Mouse (Mus musculus) neural tube, embryonic 15.5 days (tissue): ENCODE results near the gene Tmeff2. TPM values are rescaled to one million over a fixed set of nuclear protein-coding genes. Genes with fewer than 3 reads are reported as not detected.

Experiments
- ATAC-seq: fragments of 200-750 bp; cut with Nextera tagmentation; 2 replicates; pipeline ENCODE4 v1.8.0; 2017; ENCODE audit warnings: mild to moderate bottlenecking, moderate TSS enrichment, moderate library complexity; ENCODE audit not compliant: low FRiP score
- H3K27ac ChIP-seq: fragments of 300-500 bp; sonication (generic); replicated peaks from 2 replicates; pipeline ENCODE4 v1.5.1; 2015; ENCODE audit warnings: mild to moderate bottlenecking, inconsistent platforms
- H3K27me3 ChIP-seq: fragments of 300-500 bp; sonication (generic); replicated peaks from 2 replicates; pipeline ENCODE4 v1.6.1; 2015; ENCODE audit warnings: inconsistent platforms
- H3K36me3 ChIP-seq: fragments of 300-500 bp; sonication (generic); 2 replicates; pipeline ENCODE4 v1.6.1; 2015; ENCODE audit warnings: inconsistent platforms
- H3K4me1 ChIP-seq: fragments of 300-500 bp; sonication (generic); 2 replicates; pipeline ENCODE4 v1.6.1; 2015; ENCODE audit warnings: inconsistent platforms
- H3K4me2 ChIP-seq: fragments of 300-500 bp; sonication (generic); 2 replicates; pipeline ENCODE4 v1.6.1; 2015; ENCODE audit warnings: inconsistent platforms, mild to moderate bottlenecking, moderate library complexity
- H3K4me3 ChIP-seq: fragments of 300-500 bp; sonication (generic); replicated peaks from 2 replicates; pipeline ENCODE4 v1.5.1; 2015; ENCODE audit warnings: mild to moderate bottlenecking, inconsistent platforms
- H3K9ac ChIP-seq: fragments of 300-500 bp; sonication (generic); replicated peaks from 2 replicates; pipeline ENCODE4 v1.6.1; 2015; ENCODE audit warnings: mild to moderate bottlenecking, inconsistent platforms
- H3K9me3 ChIP-seq: fragments of 300-500 bp; sonication (generic); replicated peaks from 2 replicates; pipeline ENCODE4 v1.6.1; 2016; ENCODE audit warnings: inconsistent platforms
- WGBS: fragments of 180-500 bp; shearing (Covaris S2); methylation state at CpG from one replicate; pipeline ENCODE4 v1.1.7; 2015; ENCODE audit warnings: mixed read lengths; 5-methylcytosine and 5-hydroxymethylcytosine counted together
- polyA plus RNA-seq: library from polyadenylated mRNA; unstranded; fragments of >200 nt; fragmentation: Nextera tagmentation; extraction: Ambion mirVana; gene quantifications from 2 replicates; pipeline ENCODE4 v1.2.1, GENCODE M21; 2015

Tmeff2 gene
- polyA plus RNA-seq, 1 experiment from 2014 or later: 95.3 TPM

- peak; percentile 58 for ATAC-seq
- no peak overlapping the region for H3K4me2 ChIP-seq
- no peaks in the 10 kb centered on the region for H3K36me3 ChIP-seq
Observed at GRCm38 (mm10) chr1:51075785-51076771, 175.6 kb downstream of the Tmeff2 start.

DNA sequence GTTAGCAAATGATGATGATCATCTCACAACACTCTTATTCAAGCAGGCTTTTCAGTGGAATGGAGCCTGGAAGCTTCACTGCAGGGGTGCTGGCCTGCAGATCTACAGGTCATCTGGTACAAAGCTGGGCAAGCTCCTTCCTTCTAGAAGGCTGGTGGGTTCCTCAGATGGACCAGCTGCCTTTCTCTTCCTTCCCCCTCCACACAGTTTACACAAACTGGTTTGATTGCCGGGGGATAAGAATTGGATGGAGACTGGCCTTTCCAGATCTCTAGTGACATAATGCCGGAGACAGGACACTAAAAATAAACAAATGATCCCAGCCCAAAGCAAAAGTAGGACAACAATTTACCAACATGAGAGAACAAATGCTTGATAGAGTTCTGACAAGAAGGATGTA lies 188.5 kb downstream of the Tmeff2 start:
- no peak for ATAC-seq
- H3K9me3 ChIP-seq: no peaks in the 10 kb centered on the region
- no peaks in the 10 kb centered on the region for H3K27me3 ChIP-seq
- no peak overlapping the region for H3K4me3 ChIP-seq
- WGBS: 85% methylated on average over 2 of the region's 2 CpGs
- H3K4me1 ChIP-seq: 0 out of 2 replicates have a peak, but pooled peaks cover 4% of the 10 kb centered on the region
- H3K36me3 ChIP-seq: no peaks in the 10 kb centered on the region
- H3K9ac ChIP-seq: no peak overlapping the region
- H3K27ac ChIP-seq: no peak overlapping the region
- no peak overlapping the region for H3K4me2 ChIP-seq

More at GRCm38 (mm10) chr1:51075785-51076771, 175.6 kb downstream of the Tmeff2 start:
- H3K4me3 ChIP-seq: no peak overlapping the region
- H3K27ac ChIP-seq: peak overlapping the region; percentile 28; the same call in 1 of the 2 replicates
- H3K27me3 ChIP-seq: no peaks in the 10 kb centered on the region
- no peaks in the 10 kb centered on the region for H3K9me3 ChIP-seq
- peaks cover 12% of the 10 kb centered on the region for H3K4me1 ChIP-seq
- H3K9ac ChIP-seq: no peak overlapping the region
- WGBS: 33% methylated on average over 15 of the region's 15 CpGs

DNA sequence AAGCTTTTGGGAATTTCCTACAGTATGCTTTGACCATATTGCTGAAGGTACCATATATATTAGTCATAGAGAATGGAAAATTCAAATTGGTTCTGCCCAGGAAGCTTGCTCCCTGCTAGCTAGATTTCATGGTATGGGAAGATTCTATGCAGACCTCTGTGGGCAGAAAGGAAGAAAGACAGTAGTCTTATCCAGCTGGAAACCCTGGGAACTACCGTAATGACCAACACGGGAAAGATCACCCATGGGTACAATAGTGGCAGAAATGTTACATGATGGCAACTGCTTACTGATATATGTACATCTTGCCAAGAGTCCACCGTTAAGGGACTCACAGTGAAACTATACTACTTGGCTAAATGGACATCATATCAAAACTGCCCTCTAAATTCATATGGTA lies 189.4 kb downstream of the Tmeff2 start:
- ATAC-seq: no peak
- Histone ChIP-seq H3K36me3 (no peaks in the 10 kb centered on the region), H3K27me3 (no peaks in the 10 kb centered on the region), H3K9ac (no peak overlapping the region), H3K4me2 (no peak overlapping the region), H3K9me3 (no peaks in the 10 kb centered on the region), H3K4me1 (0 out of 2 replicates have a peak, but pooled peaks cover 4% of the 10 kb centered on the region), H3K4me3 (no peak overlapping the region), H3K27ac (no peak overlapping the region)
- WGBS: 20% methylated on average over 3 of the region's 3 CpGs

- H3K36me3 ChIP-seq: no peaks in the 10 kb centered on the region
- ATAC-seq: peak; percentile 50; the same call in 1 of the 2 replicates
- no peak overlapping the region for H3K4me2 ChIP-seq
- no peaks in the 10 kb centered on the region for H3K9me3 ChIP-seq
- no peaks in the 10 kb centered on the region for H3K27me3 ChIP-seq
- 10% methylated on average over 4 of the region's 4 CpGs for WGBS
- H3K4me3 ChIP-seq: no peak overlapping the region
- no peak overlapping the region for H3K27ac ChIP-seq
- 0 out of 2 replicates have a peak, but pooled peaks cover 4% of the 10 kb centered on the region for H3K4me1 ChIP-seq
- H3K9ac ChIP-seq: no peak overlapping the region
Observed at GRCm38 (mm10) chr1:51090212-51090761, 189.8 kb downstream of the Tmeff2 start.

- peaks cover 14% of the 10 kb centered on the region for H3K4me1 ChIP-seq
- H3K9ac ChIP-seq: no peak overlapping the region
- H3K27ac ChIP-seq: no peak overlapping the region
- H3K4me2 ChIP-seq: no peak overlapping the region
- WGBS: 76% methylated on average over 2 of the region's 2 CpGs
- H3K36me3 ChIP-seq: no peaks in the 10 kb centered on the region
- no peak for ATAC-seq
- H3K9me3 ChIP-seq: no peaks in the 10 kb centered on the region
- H3K27me3 ChIP-seq: no peaks in the 10 kb centered on the region
- no peak overlapping the region for H3K4me3 ChIP-seq
Observed at GRCm38 (mm10) chr1:51094713-51095112, 194.3 kb downstream of the Tmeff2 start.

DNA sequence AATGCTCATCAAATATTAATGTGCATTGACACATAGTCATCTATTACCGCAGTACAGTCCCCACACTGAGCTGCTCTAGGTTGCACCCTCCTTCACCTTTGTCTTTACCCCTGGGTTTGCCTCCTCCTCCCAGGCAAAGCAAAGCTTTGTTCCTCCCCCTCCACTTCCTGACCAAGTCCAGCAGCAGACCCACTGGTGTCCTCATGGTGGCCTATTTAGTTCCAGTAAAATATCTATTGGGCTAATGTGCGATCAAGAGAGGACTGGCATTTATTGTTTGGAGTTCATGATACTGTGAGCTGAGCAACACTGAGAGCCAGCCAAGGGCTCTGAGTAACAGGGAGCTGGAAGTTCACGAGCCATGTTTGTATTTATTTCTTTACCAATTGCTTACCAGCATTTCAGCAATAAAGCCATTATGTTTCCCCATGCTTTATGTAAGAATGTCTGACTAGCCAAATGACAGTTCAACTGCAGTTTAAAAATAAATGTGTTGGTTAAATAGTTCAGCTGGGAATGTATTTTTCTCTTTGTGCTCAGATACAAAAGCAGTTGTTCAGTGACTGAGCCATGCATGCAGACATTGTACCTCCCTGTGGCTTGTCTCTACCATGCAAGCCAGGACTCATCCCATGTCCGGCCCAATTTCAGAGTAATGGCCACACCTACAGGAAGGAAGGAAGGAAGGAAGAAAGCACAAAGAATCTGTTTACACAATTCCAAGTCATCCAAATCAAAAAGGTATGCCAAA lies 196.6 kb downstream of the Tmeff2 start:
- ATAC-seq: peak; percentile 61
- Histone ChIP-seq H3K9me3 (no peaks in the 10 kb centered on the region), H3K27me3 (no peaks in the 10 kb centered on the region), H3K9ac (no peak overlapping the region), H3K4me1 (peaks cover 10% of the 10 kb centered on the region), H3K4me3 (no peak overlapping the region), H3K27ac (peak overlapping the region; percentile 56), H3K36me3 (no peaks in the 10 kb centered on the region), H3K4me2 (no peak overlapping the region)
- 38% methylated on average over 4 of the region's 4 CpGs for WGBS

DNA sequence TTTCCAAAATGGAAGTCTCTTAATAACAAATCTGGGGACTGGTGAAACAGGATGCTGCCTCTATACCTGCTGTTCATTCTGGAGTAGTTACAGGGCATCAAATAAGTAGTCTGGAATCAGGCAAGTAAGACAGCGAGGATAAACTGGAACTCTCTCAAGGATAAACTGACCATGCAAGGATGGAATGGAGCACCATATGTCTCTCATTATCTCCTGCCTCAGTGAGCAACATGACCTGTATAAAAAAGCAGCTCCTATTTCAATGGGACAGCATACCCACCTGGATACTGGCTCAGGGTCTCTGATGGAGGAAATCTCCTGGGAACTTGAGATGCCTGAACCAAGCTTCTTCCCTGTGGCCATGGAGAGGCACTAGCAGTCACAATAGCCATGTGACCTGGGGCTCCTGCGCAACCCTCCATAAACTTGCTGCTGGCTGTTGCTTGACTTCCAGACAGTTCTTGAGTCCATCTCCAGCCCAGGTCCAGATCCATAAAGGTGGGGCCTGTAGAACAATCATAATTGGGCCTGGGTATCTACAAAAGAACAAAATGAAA lies 200.7 kb downstream of the Tmeff2 start:
- ATAC-seq: no peak
- Histone ChIP-seq H3K9ac (no peak overlapping the region), H3K9me3 (no peaks in the 10 kb centered on the region), H3K4me2 (no peak overlapping the region), H3K27ac (no peak overlapping the region), H3K27me3 (no peaks in the 10 kb centered on the region), H3K36me3 (no peaks in the 10 kb centered on the region), H3K4me1 (peaks cover 10% of the 10 kb centered on the region), H3K4me3 (no peak overlapping the region)
- 93% methylated on average over 2 of the region's 2 CpGs for WGBS

DNA sequence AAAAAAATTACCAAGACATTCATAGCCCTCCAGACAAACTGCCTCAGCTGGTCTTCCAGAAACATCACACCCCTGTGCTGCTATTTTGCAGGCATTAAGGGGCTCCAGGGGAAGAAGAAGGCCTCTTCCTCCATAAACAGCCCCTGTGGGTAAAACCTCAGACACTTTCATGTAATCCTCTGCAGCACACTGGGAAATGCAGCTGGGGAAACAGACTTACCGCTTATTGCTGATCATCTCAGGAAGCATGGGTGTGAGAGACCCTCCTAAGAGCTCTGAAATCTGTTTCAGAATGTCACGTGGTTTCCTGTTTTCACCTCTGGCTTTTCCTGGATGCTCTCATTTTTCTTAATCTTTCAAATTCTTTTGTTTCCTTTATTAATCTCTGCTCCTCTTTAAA lies 204.3 kb downstream of the Tmeff2 start:
- Histone ChIP-seq H3K9me3 (no peaks in the 10 kb centered on the region), H3K9ac (no peak overlapping the region), H3K4me2 (no peak overlapping the region), H3K36me3 (no peaks in the 10 kb centered on the region), H3K27ac (0 out of 2 replicates have a peak overlapping the region, but pooled peaks have one; percentile 14), H3K4me3 (no peak overlapping the region), H3K27me3 (no peaks in the 10 kb centered on the region), H3K4me1 (peaks cover 2% of the 10 kb centered on the region; the same call in 1 of the 2 replicates)
- ATAC-seq: no peak
- 54% methylated on average over 2 of the region's 2 CpGs for WGBS

GRCm38 (mm10) chr1:51106401-51106920 lies 206.0 kb downstream of the Tmeff2 start:
- no peak for ATAC-seq
- H3K9me3 ChIP-seq: no peaks in the 10 kb centered on the region
- H3K27ac ChIP-seq: no peak overlapping the region
- no peak overlapping the region for H3K4me3 ChIP-seq
- H3K4me2 ChIP-seq: no peak overlapping the region
- no peaks in the 10 kb centered on the region for H3K36me3 ChIP-seq
- WGBS: 68% methylated on average over 4 of the region's 4 CpGs
- no peaks in the 10 kb centered on the region for H3K27me3 ChIP-seq
- H3K9ac ChIP-seq: no peak overlapping the region
- peaks cover 2% of the 10 kb centered on the region; the same call in 1 of the 2 replicates for H3K4me1 ChIP-seq

DNA sequence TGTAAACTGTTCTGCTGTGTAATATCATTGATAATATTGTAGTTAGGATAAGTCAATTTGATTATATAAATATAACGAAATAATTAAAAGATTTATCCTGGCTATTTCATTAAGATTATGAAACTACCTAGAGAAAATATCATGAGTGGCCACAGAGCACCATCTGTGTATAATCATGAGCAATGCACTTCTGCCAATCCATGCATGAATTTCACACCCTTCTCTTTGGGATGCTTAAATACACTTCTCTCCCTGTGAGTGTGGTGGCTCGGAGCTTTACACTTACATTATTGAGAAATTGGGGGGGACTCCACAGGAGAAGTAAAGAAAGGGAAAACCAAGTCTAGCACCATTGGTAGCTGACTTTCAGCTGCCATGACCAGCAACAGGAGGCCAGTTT lies 206.9 kb downstream of the Tmeff2 start:
- Histone ChIP-seq H3K4me1 (peaks cover 2% of the 10 kb centered on the region; the same call in 1 of the 2 replicates), H3K4me3 (no peak overlapping the region), H3K4me2 (no peak overlapping the region), H3K9me3 (no peaks in the 10 kb centered on the region), H3K36me3 (no peaks in the 10 kb centered on the region), H3K27ac (no peak overlapping the region), H3K27me3 (no peaks in the 10 kb centered on the region), H3K9ac (no peak overlapping the region)
- 70% methylated on average over 2 of the region's 2 CpGs for WGBS
- no peak for ATAC-seq

GRCm38 (mm10) chr1:51114721-51115120 lies 214.3 kb downstream of the Tmeff2 start:
- H3K4me3 ChIP-seq: no peak overlapping the region
- 60% methylated on average over 5 of the region's 5 CpGs for WGBS
- H3K27ac ChIP-seq: no peak overlapping the region
- no peak overlapping the region for H3K4me2 ChIP-seq
- H3K9ac ChIP-seq: no peak overlapping the region
- no peaks in the 10 kb centered on the region for H3K9me3 ChIP-seq
- H3K27me3 ChIP-seq: no peaks in the 10 kb centered on the region
- no peak for ATAC-seq
- no peaks in the 10 kb centered on the region; the same call in 1 of the 2 replicates for H3K36me3 ChIP-seq
- no peaks in the 10 kb centered on the region for H3K4me1 ChIP-seq
